Mouse (Mus musculus): ENCODE results near the gene Hpcal4. TPM values are rescaled to one million over a fixed set of nuclear protein-coding genes. Genes with fewer than 3 reads are reported as not detected.
"Not testable (repeated sequence)": the region's sequence is repeated elsewhere in the genome, so short reads cannot be mapped to it uniquely, and the experiment has no call there.

Gene Hpcal4
- total RNA-seq (2015) = not detected in 2 replicates
- total RNA-seq (2017) = not detected in 2 replicates

GRCm38 (mm10) chr4:123182328-123183238 is at the start of gene Hpcal4:
Gene Hpcal4 (plus strand): TSS chr4:123183227.
- no peak for ATAC-seq (ENCODE audit: poor library complexity, severe bottlenecking)

GRCm38 (mm10) chr4:123137551-123137950 is 45.5 kb upstream of the Hpcal4 start:
- no peak for ATAC-seq (ENCODE audit: poor library complexity, severe bottlenecking)

GRCm38 (mm10) chr4:123139513-123140154 is 43.4 kb upstream of the Hpcal4 start, which contains the start of gene Ppie:
Gene Ppie (minus strand): TSS chr4:123139951.
- ATAC-seq (ENCODE audit: poor library complexity, severe bottlenecking) = peak; percentile 99

GRCm38 (mm10) chr4:123147446-123148150 is 35.4 kb upstream of the Hpcal4 start:
- ATAC-seq (ENCODE audit: poor library complexity, severe bottlenecking) = no peak

GRCm38 (mm10) chr4:123152003-123152402 is 31.0 kb upstream of the Hpcal4 start:
- no peak for ATAC-seq (ENCODE audit: poor library complexity, severe bottlenecking)

- ATAC-seq (ENCODE audit: poor library complexity, severe bottlenecking) = no peak
These were observed 30.1 kb upstream of the Hpcal4 start for GRCm38 (mm10) chr4:123152976-123153375.

- no peak for ATAC-seq (ENCODE audit: poor library complexity, severe bottlenecking)
These were observed 28.0 kb upstream of the Hpcal4 start for GRCm38 (mm10) chr4:123155004-123155403.

GRCm38 (mm10) chr4:123155427-123155826 is 27.6 kb upstream of the Hpcal4 start:
- no peak for ATAC-seq (ENCODE audit: poor library complexity, severe bottlenecking)

- ATAC-seq (ENCODE audit: poor library complexity, severe bottlenecking) = no peak
These were observed 27.2 kb upstream of the Hpcal4 start for GRCm38 (mm10) chr4:123155840-123156239.

- no peak for ATAC-seq (ENCODE audit: poor library complexity, severe bottlenecking)
These were observed 22.5 kb upstream of the Hpcal4 start for GRCm38 (mm10) chr4:123160571-123160970.

GRCm38 (mm10) chr4:123161251-123161650 is 21.8 kb upstream of the Hpcal4 start:
- not testable (repeated sequence) for ATAC-seq (ENCODE audit: poor library complexity, severe bottlenecking)

- ATAC-seq (ENCODE audit: poor library complexity, severe bottlenecking) = no peak
These were observed 20.6 kb upstream of the Hpcal4 start for GRCm38 (mm10) chr4:123162305-123162917.

- ATAC-seq (ENCODE audit: poor library complexity, severe bottlenecking) = no peak
These were observed 18.9 kb upstream of the Hpcal4 start for GRCm38 (mm10) chr4:123164157-123164556.

GRCm38 (mm10) chr4:123171811-123172210 is 11.2 kb upstream of the Hpcal4 start:
- ATAC-seq (ENCODE audit: poor library complexity, severe bottlenecking) = no peak

- ATAC-seq (ENCODE audit: poor library complexity, severe bottlenecking) = peak; percentile 56
These were observed 421 bp downstream of the Hpcal4 start for GRCm38 (mm10) chr4:123183239-123184056.

GRCm38 (mm10) chr4:123184816-123185215 is 1.8 kb downstream of the Hpcal4 start:
- ATAC-seq (ENCODE audit: poor library complexity, severe bottlenecking) = no peak

GRCm38 (mm10) chr4:123192336-123192735 is 9.3 kb downstream of the Hpcal4 start:
- no peak for ATAC-seq (ENCODE audit: poor library complexity, severe bottlenecking)

GRCm38 (mm10) chr4:123193791-123194190 is 10.8 kb downstream of the Hpcal4 start:
- ATAC-seq (ENCODE audit: poor library complexity, severe bottlenecking) = no peak

- no peak for ATAC-seq (ENCODE audit: poor library complexity, severe bottlenecking)
These were observed 13.7 kb downstream of the Hpcal4 start for GRCm38 (mm10) chr4:123196695-123197094.

- peak; percentile 59 for ATAC-seq (ENCODE audit: poor library complexity, severe bottlenecking)
These were observed 17.8 kb downstream of the Hpcal4 start for GRCm38 (mm10) chr4:123200771-123201185.
